Mouse (Mus musculus) mouse trophoblast stem cell (cell line): Measurements from ENCODE around the gene Arhgap10.

Experiments used
- in situ Hi-C, 2 experiments: fragments of 300-500 bp; cut with MseI, MboI; formaldehyde crosslinking; loops; 2 replicates in 1 of 2; 3 replicates in 1 of 2; pipeline ENCODE4 v1.15.1; 2025

Arhgap10 gene

GRCm38 (mm10) chr8:77410394-77410793, 107.4 kb downstream of the Arhgap10 start:
- in situ Hi-C loops: no loop called here

- in situ Hi-C loops: no loop called here
Observed at GRCm38 (mm10) chr8:77408527-77409215, 109.1 kb downstream of the Arhgap10 start.

- in situ Hi-C loops: no loop called here
Observed at GRCm38 (mm10) chr8:77406846-77407245, 110.9 kb downstream of the Arhgap10 start.

- in situ Hi-C loops: no loop called here
Observed at GRCm38 (mm10) chr8:77406444-77406843, 111.3 kb downstream of the Arhgap10 start.

GRCm38 (mm10) chr8:77404017-77404416, 113.7 kb downstream of the Arhgap10 start:
- in situ Hi-C loops: no loop called here

GRCm38 (mm10) chr8:77401934-77402333, 115.8 kb downstream of the Arhgap10 start:
- in situ Hi-C loops: no loop called here

- in situ Hi-C loops: no loop called here
Observed at GRCm38 (mm10) chr8:77401140-77401539, 116.6 kb downstream of the Arhgap10 start.

- in situ Hi-C loops: no loop called here
Observed at GRCm38 (mm10) chr8:77384080-77384479, 133.7 kb downstream of the Arhgap10 start.

- in situ Hi-C loops: no loop called here
Observed at GRCm38 (mm10) chr8:77383671-77384070, 134.1 kb downstream of the Arhgap10 start.

GRCm38 (mm10) chr8:77380844-77381243, 136.9 kb downstream of the Arhgap10 start:
- in situ Hi-C loops: no loop called here

- in situ Hi-C loops: no loop called here
Observed at GRCm38 (mm10) chr8:77379300-77379699, 138.5 kb downstream of the Arhgap10 start.

GRCm38 (mm10) chr8:77376451-77376853, 141.3 kb downstream of the Arhgap10 start:
- in situ Hi-C loops: no loop called here

- in situ Hi-C loops: no loop called here
Observed at GRCm38 (mm10) chr8:77375999-77376398, 141.8 kb downstream of the Arhgap10 start.

GRCm38 (mm10) chr8:77371006-77371405, 146.7 kb downstream of the Arhgap10 start:
- in situ Hi-C loops: no loop called here

GRCm38 (mm10) chr8:77370308-77370707, 147.4 kb downstream of the Arhgap10 start:
- in situ Hi-C loops: no loop called here

GRCm38 (mm10) chr8:77369671-77370070, 148.1 kb downstream of the Arhgap10 start:
- in situ Hi-C loops: no loop called here

- in situ Hi-C loops: no loop called here
Observed at GRCm38 (mm10) chr8:77367091-77367490, 150.7 kb downstream of the Arhgap10 start.

GRCm38 (mm10) chr8:77366446-77366845, 151.3 kb downstream of the Arhgap10 start:
- in situ Hi-C loops: no loop called here

- in situ Hi-C loops: no loop called here
Observed at GRCm38 (mm10) chr8:77365990-77366389, 151.8 kb downstream of the Arhgap10 start.

- in situ Hi-C loops: no loop called here
Observed at GRCm38 (mm10) chr8:77364472-77364871, 153.3 kb downstream of the Arhgap10 start.

- in situ Hi-C loops: no loop called here
Observed at GRCm38 (mm10) chr8:77360853-77361252, 156.9 kb downstream of the Arhgap10 start.

GRCm38 (mm10) chr8:77360423-77360822, 157.3 kb downstream of the Arhgap10 start:
- in situ Hi-C loops: no loop called here

GRCm38 (mm10) chr8:77357126-77357525, 160.6 kb downstream of the Arhgap10 start:
- in situ Hi-C loops: no loop called here

GRCm38 (mm10) chr8:77355344-77355743, 162.4 kb downstream of the Arhgap10 start:
- in situ Hi-C loops: no loop called here
